Mouse (Mus musculus): Measurements from ENCODE around the gene Slc17a2.

The Slc17a2 gene

DNA sequence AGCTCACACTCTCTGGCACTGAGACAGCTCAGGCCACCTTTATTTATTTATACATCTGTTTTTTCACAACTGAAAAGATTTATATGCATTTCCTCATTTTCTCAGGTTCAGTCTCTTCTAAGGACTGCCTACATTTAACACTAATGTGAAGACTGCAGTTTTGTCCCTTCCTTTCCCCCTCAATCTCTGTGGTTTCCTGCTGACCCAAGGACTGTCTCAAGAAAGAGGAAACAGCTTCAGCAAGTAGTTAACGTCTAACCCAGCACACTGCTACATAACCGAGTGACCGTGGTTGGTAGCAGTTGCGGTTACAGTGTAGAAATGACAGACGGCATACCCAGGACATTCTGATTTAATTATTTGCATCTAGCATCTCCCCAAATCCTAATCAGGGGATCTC, 7.4 kb upstream of the Slc17a2 start:
- DNase-seq, result no peak

- no peak for DNase-seq
These were observed 2.3 kb upstream of the Slc17a2 start for GRCm38 (mm10) chr13:23804532-23804931.

DNA sequence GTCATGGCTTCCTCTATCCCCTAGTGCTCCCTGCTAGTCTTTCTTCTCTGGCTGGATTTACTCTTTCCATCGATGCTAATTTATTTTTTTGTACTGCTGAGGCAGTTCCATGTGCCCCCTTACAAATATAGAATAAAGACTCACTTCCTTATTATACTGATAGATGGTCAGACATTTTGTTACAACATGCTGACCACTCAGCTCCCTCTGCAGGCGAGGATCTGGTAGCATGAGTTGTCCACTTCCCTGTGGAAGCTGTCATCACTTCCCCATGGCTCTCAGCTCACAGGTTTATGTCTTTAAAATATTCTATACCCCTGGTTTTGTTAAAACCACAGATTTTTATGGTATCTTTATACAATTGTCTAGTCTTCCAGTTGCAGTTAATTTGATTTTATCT, 9.4 kb downstream of the Slc17a2 start:
- DNase-seq, result no peak

DNA sequence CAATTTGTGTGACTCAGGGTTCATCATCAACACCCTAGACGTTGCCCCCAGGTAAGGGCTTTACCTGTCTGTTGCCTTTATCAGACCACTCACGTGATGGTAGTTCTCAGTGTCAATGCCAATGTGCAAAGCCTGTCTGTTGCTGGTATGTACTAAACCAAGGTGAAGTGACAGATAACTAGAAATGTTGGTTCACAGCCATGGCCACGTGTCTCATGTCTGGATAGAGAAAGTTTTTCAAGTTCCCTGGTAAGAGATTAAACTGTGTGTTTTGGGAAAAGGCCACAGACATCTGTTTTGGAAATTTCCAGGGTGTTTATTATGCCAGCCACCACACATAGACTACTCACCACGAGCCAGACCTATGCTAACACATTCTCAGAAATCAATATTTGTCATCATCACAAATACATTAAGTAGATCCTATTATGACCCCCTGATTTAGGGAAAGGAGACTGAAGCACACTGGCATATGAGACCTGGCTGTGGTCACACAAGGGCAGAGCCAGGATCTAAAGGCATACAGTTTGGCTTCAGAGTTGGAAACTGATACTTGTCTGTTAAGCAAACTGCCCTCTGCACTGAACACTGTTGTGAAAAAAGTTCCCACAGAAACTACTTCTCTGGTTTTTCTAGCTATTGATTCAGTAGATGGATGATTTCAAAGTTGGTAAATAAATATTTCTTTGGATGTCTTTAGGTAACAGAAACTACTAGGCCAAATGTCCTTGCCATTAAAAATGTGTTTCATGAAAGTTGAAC, 13.6 kb downstream of the Slc17a2 start:
- DNase-seq, result no peak

DNA sequence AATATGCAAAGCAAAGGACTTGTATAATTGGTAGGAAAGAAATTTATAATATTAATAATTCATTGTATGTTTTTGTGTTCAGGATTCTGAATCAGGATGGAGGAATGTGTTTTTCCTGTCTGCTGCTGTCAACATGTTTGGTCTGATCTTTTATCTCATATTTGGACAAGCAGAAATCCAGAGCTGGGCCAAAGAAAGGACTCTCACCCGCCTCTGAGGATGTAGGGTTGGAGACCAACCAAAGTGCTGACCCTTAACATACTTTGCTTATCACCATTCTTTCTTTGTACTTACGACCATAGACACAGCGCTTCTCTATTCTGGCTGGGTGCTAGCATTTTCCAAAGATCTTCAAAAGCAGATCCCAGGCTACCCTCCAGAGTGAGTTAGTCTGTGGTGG, 15.4 kb downstream of the Slc17a2 start:
- no peak for DNase-seq

GRCm38 (mm10) chr13:23826606-23827005, 19.8 kb downstream of the Slc17a2 start:
- no peak for DNase-seq

- no peak for DNase-seq
These were observed 26.3 kb downstream of the Slc17a2 start for GRCm38 (mm10) chr13:23833053-23833452.

GRCm38 (mm10) chr13:23834836-23835235, 28.0 kb downstream of the Slc17a2 start:
- DNase-seq, result no peak

- no peak for DNase-seq
These were observed 29.8 kb downstream of the Slc17a2 start for GRCm38 (mm10) chr13:23836630-23837029.

DNA sequence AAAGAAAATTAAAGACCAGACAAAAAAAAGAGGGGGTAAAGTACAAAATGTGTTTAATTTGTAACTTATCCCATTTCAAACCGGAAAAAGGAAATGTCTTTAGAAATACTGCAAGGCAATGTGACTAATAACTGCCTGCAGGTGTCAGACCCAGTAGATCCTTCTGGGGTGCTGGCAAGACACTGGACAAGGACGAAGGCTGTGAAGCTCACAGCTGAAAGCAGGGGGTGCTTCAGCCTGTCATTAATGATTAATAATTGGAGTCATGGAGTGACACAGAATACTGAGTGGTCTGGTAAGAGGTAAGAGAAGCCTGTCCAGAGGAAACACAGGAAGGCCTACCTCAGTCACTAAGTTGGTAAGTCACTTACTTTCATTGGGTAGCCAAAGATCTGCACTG, 32.5 kb downstream of the Slc17a2 start, which contains the start of gene Slc17a3:
Gene Slc17a3, plus strand, starts transcription at position 127 of the 400 bp plus-strand sequence.
- DNase-seq, result no peak

DNA sequence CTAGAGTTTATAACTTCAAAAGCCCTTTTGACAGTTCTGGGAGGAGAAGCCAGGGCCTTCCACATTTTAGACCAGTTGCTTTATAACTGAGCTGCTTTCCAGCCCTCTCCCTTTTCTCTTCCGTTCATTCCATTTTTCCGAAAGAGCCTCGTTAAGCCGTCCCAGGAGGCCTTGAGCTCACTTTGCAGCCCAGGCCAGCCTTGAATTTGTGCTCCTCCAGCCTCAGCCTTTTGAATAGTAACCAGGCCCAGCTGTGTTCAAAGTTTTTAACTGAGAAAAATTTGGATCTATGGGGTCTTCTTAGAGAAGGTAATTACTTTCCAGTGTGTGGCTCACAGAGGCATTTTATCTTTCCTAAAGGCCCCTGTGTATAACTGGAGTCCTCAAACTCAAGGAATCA, 39.1 kb downstream of the Slc17a2 start:
- DNase-seq, result no peak

DNA sequence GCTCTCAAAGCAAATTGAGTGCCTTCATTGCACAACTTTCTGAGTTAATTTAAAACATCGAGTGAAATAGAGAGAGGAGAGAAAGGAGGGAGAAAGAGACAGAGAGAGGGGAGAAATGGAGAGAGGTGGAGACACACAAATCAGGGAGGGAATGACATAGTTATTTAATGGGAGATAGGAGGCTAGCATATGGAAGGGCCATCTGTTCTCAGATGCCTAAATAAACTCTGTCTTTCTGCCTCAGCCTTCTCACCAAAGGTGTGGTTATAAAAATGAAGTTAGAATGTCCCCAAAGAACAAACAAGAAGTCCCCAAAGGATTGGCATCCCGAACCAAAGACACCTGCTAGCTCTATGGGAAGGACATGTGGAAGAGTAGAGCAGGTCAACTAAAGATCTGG, 42.5 kb downstream of the Slc17a2 start:
- DNase-seq, result no peak

- no peak for DNase-seq
These were observed 49.6 kb downstream of the Slc17a2 start for GRCm38 (mm10) chr13:23856401-23856800.

DNA sequence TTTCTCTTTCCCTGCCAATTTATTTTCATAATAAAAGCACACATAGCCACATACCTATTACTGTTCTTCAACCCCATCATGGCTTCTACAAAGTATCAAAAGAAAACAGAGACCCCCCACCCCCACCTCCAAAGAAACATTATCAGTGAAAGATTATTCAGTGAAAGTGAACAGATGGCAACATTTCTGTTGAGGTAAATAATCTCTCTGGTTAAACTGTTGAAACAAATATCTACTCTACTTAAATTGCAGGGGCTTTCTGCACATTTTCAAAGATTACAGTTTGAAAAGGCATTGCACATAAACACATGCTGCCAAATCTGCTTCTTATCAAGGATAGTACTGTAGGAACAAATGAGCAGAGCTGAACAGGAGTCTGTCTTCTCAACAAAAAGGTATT, 55.0 kb downstream of the Slc17a2 start:
- no peak for DNase-seq

DNA sequence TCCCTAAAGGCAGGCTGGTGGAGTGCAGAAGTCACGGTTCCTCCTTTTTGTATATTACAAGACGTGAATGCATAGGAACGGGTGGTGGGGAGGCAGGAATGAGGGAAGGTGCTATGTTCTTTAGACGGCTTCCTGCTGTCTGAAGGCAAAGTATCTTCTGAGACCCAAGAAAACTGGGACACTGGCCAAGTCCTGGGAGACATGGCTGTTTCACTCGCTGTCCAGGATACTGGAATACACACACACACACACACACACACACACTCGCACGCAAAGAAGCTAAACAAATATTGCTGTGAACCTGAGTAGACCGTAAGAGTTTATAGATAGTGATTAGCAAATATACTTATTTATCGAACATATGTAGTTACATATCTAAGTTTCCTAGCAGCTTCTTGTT, 57.9 kb downstream of the Slc17a2 start:
- DNase-seq, result no peak

DNA sequence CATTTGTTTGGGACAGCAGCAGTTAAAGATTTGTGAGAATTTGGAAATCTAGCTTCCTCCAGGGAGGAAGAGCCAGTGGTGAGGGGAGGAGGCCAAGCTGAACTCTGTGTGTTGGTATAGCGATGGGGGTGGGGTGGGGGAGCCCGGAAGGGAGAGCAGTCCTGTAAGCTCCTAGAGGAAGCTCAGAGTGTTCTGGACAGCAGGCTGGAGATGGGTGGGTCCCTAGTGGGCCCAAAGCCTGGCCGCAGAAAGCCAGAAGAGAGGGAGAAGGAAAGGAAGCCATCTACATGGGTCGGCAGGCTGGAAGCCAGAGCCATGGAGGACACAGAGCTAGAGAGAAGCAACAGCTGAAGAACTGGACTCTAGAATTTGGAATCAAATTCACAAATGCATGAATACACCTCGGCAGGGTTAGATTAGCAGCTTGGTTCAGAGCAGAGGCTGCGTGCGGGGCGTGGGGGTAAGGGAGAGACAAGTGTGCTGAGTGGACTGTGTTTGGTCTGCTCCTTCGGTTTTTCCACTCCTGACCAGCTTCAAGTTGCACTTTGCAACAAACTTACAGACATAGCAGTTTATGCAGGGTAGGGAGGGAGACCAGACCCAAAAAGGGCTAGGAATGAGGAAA, 59.4 kb downstream of the Slc17a2 start:
- DNase-seq, result no peak

DNA sequence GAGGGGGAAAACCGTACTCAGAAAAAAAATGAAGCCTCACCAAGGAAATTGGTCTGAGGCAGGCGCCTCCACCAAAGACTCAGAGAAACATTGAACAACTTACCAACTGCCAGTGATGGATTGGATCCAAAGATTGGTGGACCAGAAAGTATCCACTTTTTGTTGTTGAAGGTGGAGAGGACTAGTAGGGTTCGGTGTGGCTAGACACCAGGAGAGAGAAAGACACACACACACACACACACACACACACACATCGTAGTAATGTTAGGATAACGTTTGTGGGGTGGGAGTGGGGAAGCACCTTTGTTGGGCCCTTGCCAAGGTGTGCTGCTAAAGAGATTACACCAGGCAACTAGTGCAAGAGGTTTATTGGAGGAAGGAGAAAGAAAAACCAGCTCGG, 60.2 kb downstream of the Slc17a2 start:
- DNase-seq, result no peak

DNA sequence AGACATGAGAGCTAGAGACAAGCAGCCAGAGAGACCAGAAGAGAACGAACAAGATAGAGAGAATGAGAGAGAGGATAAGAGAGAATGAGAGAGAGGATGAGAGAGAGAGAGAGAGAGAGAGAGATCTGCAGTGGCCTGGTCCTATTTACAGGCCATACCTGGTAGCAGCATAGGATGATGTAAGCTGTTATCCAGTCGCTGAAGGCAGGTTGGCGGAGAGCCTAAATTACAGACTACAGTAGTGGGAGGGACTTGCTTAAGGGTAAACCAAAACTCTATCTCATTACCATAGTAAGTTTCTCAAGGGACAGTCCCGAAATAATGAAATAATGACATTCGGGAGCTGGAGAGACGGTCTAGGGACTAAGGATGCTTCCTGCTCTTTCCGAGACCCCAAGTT, 60.6 kb downstream of the Slc17a2 start, which contains the start of gene Slc17a1:
Gene Slc17a1, plus strand, starts transcription at position 346 of the 400 bp plus-strand sequence.
- no peak for DNase-seq

DNA sequence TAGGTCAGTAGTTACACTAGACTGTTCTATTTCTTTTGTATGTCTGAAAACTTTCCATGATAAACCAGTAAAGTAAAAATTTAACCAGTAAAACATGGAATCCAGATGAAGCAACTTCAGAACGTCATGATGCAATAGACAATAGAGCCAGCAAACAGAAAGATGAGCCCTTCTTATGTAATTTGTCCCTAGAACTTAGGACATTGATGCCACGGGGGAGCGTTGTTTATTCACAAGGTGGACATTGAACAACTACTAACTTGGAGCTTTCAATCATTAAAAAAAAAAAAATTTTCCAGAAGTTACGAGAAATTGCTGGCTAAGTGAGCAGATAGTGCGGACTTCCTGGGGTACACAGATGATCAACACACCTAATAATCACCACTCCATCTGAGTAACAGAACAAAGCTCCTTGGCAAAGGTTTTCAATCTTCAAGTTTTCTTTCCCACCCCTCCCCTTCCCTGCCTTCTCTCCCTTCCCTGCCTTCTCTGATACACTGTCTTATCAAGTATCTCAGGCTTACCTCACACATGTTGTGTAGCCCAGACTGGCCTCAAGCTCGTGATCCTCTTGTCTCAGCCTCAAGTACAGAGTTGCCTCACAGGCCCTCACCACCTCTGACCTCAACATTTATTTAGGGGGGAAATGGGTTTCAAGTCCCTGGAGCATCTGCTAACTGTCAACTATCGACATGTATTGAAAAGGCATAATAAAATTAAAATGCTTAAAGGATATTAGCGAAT, 62.2 kb downstream of the Slc17a2 start:
- DNase-seq, result no peak

- no peak for DNase-seq
These were observed 63.2 kb downstream of the Slc17a2 start for GRCm38 (mm10) chr13:23869996-23870395.

DNA sequence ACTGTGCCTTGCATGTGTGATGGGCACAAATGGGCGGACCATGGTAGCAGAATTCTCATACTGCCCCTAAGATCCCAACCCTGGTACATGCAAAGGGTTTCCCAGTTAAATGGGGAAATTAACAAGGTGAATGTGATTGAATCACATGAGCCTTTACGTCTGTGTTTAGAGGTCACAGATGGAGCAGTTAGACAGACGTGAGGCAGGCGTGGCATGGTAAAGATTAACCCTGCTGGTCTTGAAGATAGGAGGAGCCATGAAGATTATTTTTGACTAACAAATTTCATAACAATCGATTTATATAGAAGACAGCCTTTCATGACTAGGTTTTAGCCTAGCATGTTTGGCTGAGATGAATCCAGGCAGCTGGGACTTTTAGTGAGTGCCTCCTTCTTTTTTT, 66.3 kb downstream of the Slc17a2 start:
- no peak for DNase-seq
